Mouse (Mus musculus) small intestine, adult 2 months (tissue): Measurements from ENCODE around the gene Lacc1.

Experiments used
- CTCF ChIP-seq: fragments of 200-500 bp; IDR thresholded peaks from 2 replicates; pipeline ENCODE4 v1.5.1; 2012; ENCODE audit warnings: low read depth, mild to moderate bottlenecking, control low read depth, inconsistent platforms, low read length, moderate library complexity, mixed read lengths; ENCODE audit not compliant: insufficient replicate concordance, insufficient read length; ENCODE audit errors: extremely low read depth
- POLR2A ChIP-seq: fragments of 200-500 bp; IDR thresholded peaks from 2 replicates; pipeline ENCODE4 v1.6.1; 2012; ENCODE audit warnings: low read depth, mild to moderate bottlenecking, control low read depth, inconsistent platforms, low read length, moderate library complexity

DNA sequence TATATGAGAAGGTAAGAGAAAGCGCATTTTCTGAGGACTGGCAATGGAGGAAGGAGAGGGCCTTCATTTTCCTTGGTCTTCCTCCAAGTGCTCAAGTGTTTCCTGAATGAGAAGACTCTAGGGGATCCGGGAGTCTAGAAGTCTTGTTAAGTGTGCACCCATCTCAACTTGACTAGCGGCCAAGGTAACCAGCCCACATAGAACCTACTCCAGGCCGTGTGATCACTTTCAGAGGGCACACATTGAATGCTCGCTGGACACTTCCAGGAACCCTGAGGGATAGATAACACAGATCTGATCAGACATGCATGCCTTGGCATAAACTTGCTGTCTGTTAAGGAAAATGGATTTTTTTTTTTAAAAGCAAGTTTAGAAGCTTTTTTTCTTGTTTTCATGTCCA, 626 bp upstream of the Lacc1 start:
- TF ChIP-seq CTCF = no peak
- TF ChIP-seq POLR2A = no peak
